Mouse (Mus musculus) liver, embryonic 16.5 days (tissue): ENCODE results near the gene Cul3. TPM values are rescaled to one million over a fixed set of nuclear protein-coding genes. Genes with fewer than 3 reads are reported as not detected.

Experiments used
- ATAC-seq: fragments of 200-750 bp; cut with Nextera tagmentation; 2 replicates; pipeline ENCODE4 v1.8.0; 2017; ENCODE audit warnings: low read depth, mild to moderate bottlenecking, moderate number of reproducible peaks, moderate library complexity
- H3K27ac ChIP-seq: fragments of 300-500 bp; sonication (generic); 2 replicates; pipeline ENCODE4 v1.5.1; 2014; ENCODE audit warnings: mild to moderate bottlenecking, low read length
- H3K27me3 ChIP-seq: fragments of 300-500 bp; sonication (generic); 2 replicates; pipeline ENCODE4 v1.6.1; 2014; ENCODE audit warnings: low read depth, low read length, mixed read lengths; ENCODE audit not compliant: control insufficient read depth, insufficient read depth
- H3K36me3 ChIP-seq: fragments of 300-500 bp; sonication (generic); 2 replicates; pipeline ENCODE4 v1.6.1; 2014; ENCODE audit warnings: mild to moderate bottlenecking; ENCODE audit not compliant: control insufficient read depth, insufficient read depth
- H3K4me1 ChIP-seq: fragments of 300-500 bp; sonication (generic); 2 replicates; pipeline ENCODE4 v1.6.1; 2014; ENCODE audit warnings: low read depth, low read length, mixed read lengths; ENCODE audit not compliant: control insufficient read depth
- H3K4me2 ChIP-seq: fragments of 300-500 bp; sonication (generic); 2 replicates; pipeline ENCODE4 v1.6.1; 2014; ENCODE audit warnings: low read depth, low read length, mixed read lengths
- H3K4me3 ChIP-seq: fragments of 300-500 bp; sonication (generic); 2 replicates; pipeline ENCODE4 v1.5.1; 2014; ENCODE audit warnings: low read depth, mild to moderate bottlenecking, low read length
- H3K9ac ChIP-seq: fragments of 300-500 bp; sonication (generic); 2 replicates; pipeline ENCODE4 v1.6.1; 2014; ENCODE audit warnings: low read depth, low read length
- H3K9me3 ChIP-seq: fragments of 300-500 bp; sonication (generic); replicated peaks from 2 replicates; pipeline ENCODE4 v1.6.1; 2016; ENCODE audit warnings: low read length; ENCODE audit not compliant: control insufficient read depth
- WGBS: fragments of 180-500 bp; shearing (Covaris S2); extraction: QIAGEN DNeasy Blood & Tissue Kit; methylation state at CpG from one replicate; pipeline ENCODE4 v1.1.7; 2014; ENCODE audit not compliant: insufficient replicate concordance; 5-methylcytosine and 5-hydroxymethylcytosine counted together
- polyA plus RNA-seq: library from polyadenylated mRNA; unstranded; fragments of >200 nt; fragmentation: Nextera tagmentation; extraction: Ambion mirVana; gene quantifications from 2 replicates; pipeline ENCODE4 v1.2.1, GENCODE M21; 2015

The Cul3 gene
- polyA plus RNA-seq, 1 experiment from 2014 or later, result 10.9 TPM

GRCm38 (mm10) chr1:80250247-80250646 is 90.0 kb downstream of the Cul3 start:
- Histone ChIP-seq H3K9ac (no peak overlapping the region), H3K4me2 (no peak overlapping the region), H3K27ac (no peak overlapping the region), H3K36me3 (no peaks in the 10 kb centered on the region), H3K4me1 (no peaks in the 10 kb centered on the region), H3K9me3 (no peaks in the 10 kb centered on the region), H3K4me3 (no peak overlapping the region), H3K27me3 (no peaks in the 10 kb centered on the region)
- no peak for ATAC-seq
- 65% methylated on average over 5 of the region's 5 CpGs for WGBS

- no peaks in the 10 kb centered on the region; the same call in 1 of the 2 replicates for H3K4me1 ChIP-seq
- H3K27ac ChIP-seq, result no peak overlapping the region
- ATAC-seq, result no peak
- H3K36me3 ChIP-seq, result no peaks in the 10 kb centered on the region
- H3K4me2 ChIP-seq, result no peak overlapping the region
- H3K27me3 ChIP-seq, result no peaks in the 10 kb centered on the region
- no peaks in the 10 kb centered on the region for H3K9me3 ChIP-seq
- H3K4me3 ChIP-seq, result no peak overlapping the region
- H3K9ac ChIP-seq, result no peak overlapping the region
Observed at GRCm38 (mm10) chr1:80247131-80247530, 93.1 kb downstream of the Cul3 start.

GRCm38 (mm10) chr1:80244123-80244522 is 96.2 kb downstream of the Cul3 start:
- Histone ChIP-seq H3K9me3 (no peaks in the 10 kb centered on the region), H3K4me3 (no peak overlapping the region), H3K9ac (no peak overlapping the region), H3K4me2 (no peak overlapping the region), H3K36me3 (no peaks in the 10 kb centered on the region), H3K4me1 (no peaks in the 10 kb centered on the region; the same call in 1 of the 2 replicates), H3K27me3 (no peaks in the 10 kb centered on the region), H3K27ac (no peak overlapping the region)
- 36% methylated on average over 3 of the region's 3 CpGs for WGBS
- ATAC-seq, result peak; percentile 43; the same call in 1 of the 2 replicates

- 71% methylated on average over 6 of the region's 6 CpGs for WGBS
- Histone ChIP-seq H3K9me3 (no peaks in the 10 kb centered on the region), H3K36me3 (no peaks in the 10 kb centered on the region), H3K4me2 (no peak overlapping the region), H3K9ac (no peak overlapping the region), H3K4me1 (no peaks in the 10 kb centered on the region; the same call in 1 of the 2 replicates), H3K27ac (no peak overlapping the region), H3K4me3 (no peak overlapping the region), H3K27me3 (no peaks in the 10 kb centered on the region)
- no peak for ATAC-seq
Observed at GRCm38 (mm10) chr1:80241579-80241978, 98.7 kb downstream of the Cul3 start.

- WGBS, result 53% methylated on average over 12 of the region's 12 CpGs
- H3K27ac ChIP-seq, result no peak overlapping the region
- no peaks in the 10 kb centered on the region; the same call in 1 of the 2 replicates for H3K4me1 ChIP-seq
- no peak for ATAC-seq
- H3K27me3 ChIP-seq, result no peaks in the 10 kb centered on the region
- H3K4me3 ChIP-seq, result no peak overlapping the region
- no peak overlapping the region for H3K4me2 ChIP-seq
- no peaks in the 10 kb centered on the region for H3K36me3 ChIP-seq
- H3K9ac ChIP-seq, result no peak overlapping the region
- H3K9me3 ChIP-seq, result no peaks in the 10 kb centered on the region
Observed at GRCm38 (mm10) chr1:80240017-80240660, 100.1 kb downstream of the Cul3 start.

- no peaks in the 10 kb centered on the region for H3K9me3 ChIP-seq
- no peak overlapping the region for H3K4me2 ChIP-seq
- H3K9ac ChIP-seq, result no peak overlapping the region
- 67% methylated on average over 11 of the region's 11 CpGs for WGBS
- H3K4me3 ChIP-seq, result no peak overlapping the region
- ATAC-seq, result no peak
- no peaks in the 10 kb centered on the region for H3K27me3 ChIP-seq
- no peaks in the 10 kb centered on the region for H3K36me3 ChIP-seq
- no peaks in the 10 kb centered on the region; the same call in 1 of the 2 replicates for H3K4me1 ChIP-seq
- H3K27ac ChIP-seq, result no peak overlapping the region
Observed at GRCm38 (mm10) chr1:80239481-80239880, 100.8 kb downstream of the Cul3 start.

GRCm38 (mm10) chr1:80236951-80237702 is 103.2 kb downstream of the Cul3 start:
- H3K27me3 ChIP-seq, result no peaks in the 10 kb centered on the region
- no peak overlapping the region for H3K4me3 ChIP-seq
- WGBS, result 54% methylated on average over 11 of the region's 11 CpGs
- H3K9ac ChIP-seq, result no peak overlapping the region
- H3K9me3 ChIP-seq, result no peaks in the 10 kb centered on the region
- no peak overlapping the region for H3K27ac ChIP-seq
- H3K4me1 ChIP-seq, result no peaks in the 10 kb centered on the region
- ATAC-seq, result no peak
- no peak overlapping the region for H3K4me2 ChIP-seq
- no peaks in the 10 kb centered on the region for H3K36me3 ChIP-seq

GRCm38 (mm10) chr1:80236126-80236525 is 104.2 kb downstream of the Cul3 start:
- Histone ChIP-seq H3K4me1 (no peaks in the 10 kb centered on the region), H3K27ac (no peak overlapping the region), H3K9me3 (no peaks in the 10 kb centered on the region), H3K27me3 (no peaks in the 10 kb centered on the region), H3K4me2 (no peak overlapping the region), H3K36me3 (no peaks in the 10 kb centered on the region), H3K9ac (no peak overlapping the region), H3K4me3 (no peak overlapping the region)
- 13% methylated on average over 1 of the region's 1 CpGs for WGBS
- ATAC-seq, result no peak

GRCm38 (mm10) chr1:80230612-80231011 is 109.7 kb downstream of the Cul3 start:
- H3K9ac ChIP-seq, result no peak overlapping the region

More at GRCm38 (mm10) chr1:80230612-80231011, 109.7 kb downstream of the Cul3 start:
- Histone ChIP-seq H3K4me2 (no peak overlapping the region), H3K36me3 (no peaks in the 10 kb centered on the region), H3K4me3 (no peak overlapping the region), H3K9me3 (no peaks in the 10 kb centered on the region), H3K4me1 (no peaks in the 10 kb centered on the region), H3K27me3 (no peaks in the 10 kb centered on the region), H3K27ac (no peak overlapping the region)
- no peak for ATAC-seq
- WGBS, result 34% methylated on average over 1 of the region's 1 CpGs
